Mouse (Mus musculus) E14TG2a.4 (cell line): Measurements from ENCODE around the gene Gm20388.

Source experiments
- CTCF ChIP-seq: conservative IDR thresholded peaks from 2 replicates; pipeline ENCODE4 v1.5.1; 2014; ENCODE audit warnings: low read length
- POU5F1 ChIP-seq: IDR thresholded peaks from 2 replicates; pipeline ENCODE4 v1.6.1; 2014; ENCODE audit warnings: low read length, borderline replicate concordance

GRCm38 (mm10) chr8:122931834-122932560, 3021.4 kb downstream of the Gm20388 start:
- TF ChIP-seq CTCF (no peak), POU5F1 (no peak)
